Mouse (Mus musculus) hindbrain, embryonic 15.5 days (tissue): Measurements from ENCODE around the gene Gm9972. TPM values are rescaled to one million over a fixed set of nuclear protein-coding genes. Genes with fewer than 3 reads are reported as not detected.

Experiments
- ATAC-seq: fragments of 200-750 bp; cut with Nextera tagmentation; 2 replicates; pipeline ENCODE4 v1.8.0; 2017; ENCODE audit warnings: low read depth, moderate number of reproducible peaks, moderate TSS enrichment; ENCODE audit not compliant: low FRiP score
- H3K27ac ChIP-seq: fragments of 300-500 bp; sonication (generic); replicated peaks from 2 replicates; pipeline ENCODE4 v1.5.1; 2015; ENCODE audit warnings: mild to moderate bottlenecking, inconsistent platforms
- H3K27me3 ChIP-seq: fragments of 300-500 bp; sonication (generic); 2 replicates; pipeline ENCODE4 v1.6.1; 2015; ENCODE audit warnings: control low read depth, inconsistent platforms
- H3K36me3 ChIP-seq: fragments of 300-500 bp; sonication (generic); 2 replicates; pipeline ENCODE4 v1.6.1; 2015; ENCODE audit warnings: control low read depth, inconsistent platforms
- H3K4me1 ChIP-seq: fragments of 300-500 bp; sonication (generic); replicated peaks from 2 replicates; pipeline ENCODE4 v1.6.1; 2015; ENCODE audit warnings: control low read depth, inconsistent platforms
- H3K4me2 ChIP-seq: fragments of 300-500 bp; sonication (generic); 2 replicates; pipeline ENCODE4 v1.6.1; 2015; ENCODE audit warnings: moderate library complexity, mild to moderate bottlenecking, inconsistent platforms
- H3K4me3 ChIP-seq: fragments of 300-500 bp; sonication (generic); 2 replicates; pipeline ENCODE4 v1.5.1; 2015; ENCODE audit warnings: mild to moderate bottlenecking, inconsistent platforms
- H3K9ac ChIP-seq: fragments of 300-500 bp; sonication (generic); 2 replicates; pipeline ENCODE4 v1.6.1; 2015; ENCODE audit warnings: inconsistent platforms
- H3K9me3 ChIP-seq: fragments of 300-500 bp; sonication (generic); 2 replicates; pipeline ENCODE4 v1.6.1; 2016; ENCODE audit warnings: control low read depth, inconsistent platforms
- WGBS: fragments of 180-500 bp; shearing (Covaris S2); methylation state at CpG from one replicate; pipeline ENCODE4 v1.1.7; 2015; 5-methylcytosine and 5-hydroxymethylcytosine counted together
- polyA plus RNA-seq: library from polyadenylated mRNA; unstranded; fragments of >200 nt; fragmentation: Nextera tagmentation; extraction: Ambion mirVana; gene quantifications from 2 replicates; pipeline ENCODE4 v1.2.1, GENCODE M21; 2015

Gm9972 gene
- polyA plus RNA-seq: not detected in 2 replicates

GRCm38 (mm10) chr11:43035446-43035845 is at the start of gene Gm9972:
Gm9972 (plus strand) TSS chr11:43035746.
- Histone ChIP-seq H3K9ac (no peak within 1 kb of the TSS), H3K36me3 (no peaks in the 10 kb centered on the region), H3K9me3 (no peaks in the 10 kb centered on the region), H3K27me3 (no peaks in the 10 kb centered on the region), H3K4me2 (no peak within 1 kb of the TSS), H3K4me1 (no peaks in the 10 kb centered on the region), H3K27ac (no peak within 1 kb of the TSS), H3K4me3 (no peak within 1 kb of the TSS)
- ATAC-seq: no peak

- ATAC-seq: no peak
- Histone ChIP-seq H3K4me3 (no peak overlapping the region), H3K27me3 (no peaks in the 10 kb centered on the region), H3K9me3 (no peaks in the 10 kb centered on the region), H3K4me1 (no peaks in the 10 kb centered on the region), H3K36me3 (no peaks in the 10 kb centered on the region), H3K9ac (no peak overlapping the region), H3K4me2 (no peak overlapping the region), H3K27ac (no peak overlapping the region)
- WGBS: 64% methylated on average over 3 of the region's 3 CpGs
These were observed 36.4 kb upstream of the Gm9972 start for GRCm38 (mm10) chr11:42999188-42999587.

- no peak overlapping the region for H3K27ac ChIP-seq
- WGBS: 67% methylated on average over 2 of the region's 2 CpGs
These were observed 23.6 kb upstream of the Gm9972 start for GRCm38 (mm10) chr11:43011941-43012340.

GRCm38 (mm10) chr11:43012980-43013379 is 22.6 kb upstream of the Gm9972 start:
- Histone ChIP-seq H3K27me3 (no peaks in the 10 kb centered on the region), H3K27ac (0 out of 2 replicates have a peak overlapping the region, but pooled peaks have one; percentile 24), H3K9ac (no peak overlapping the region), H3K4me1 (no peaks in the 10 kb centered on the region), H3K4me2 (no peak overlapping the region), H3K9me3 (no peaks in the 10 kb centered on the region), H3K4me3 (no peak overlapping the region), H3K36me3 (no peaks in the 10 kb centered on the region)
- ATAC-seq: no peak
- 55% methylated on average over 4 of the region's 4 CpGs for WGBS

More at GRCm38 (mm10) chr11:43011941-43012340, 23.6 kb upstream of the Gm9972 start:
- no peaks in the 10 kb centered on the region for H3K4me1 ChIP-seq
- no peak overlapping the region for H3K4me3 ChIP-seq
- H3K9ac ChIP-seq: no peak overlapping the region
- H3K9me3 ChIP-seq: no peaks in the 10 kb centered on the region
- H3K36me3 ChIP-seq: no peaks in the 10 kb centered on the region
- no peak overlapping the region for H3K4me2 ChIP-seq
- ATAC-seq: no peak
- no peaks in the 10 kb centered on the region for H3K27me3 ChIP-seq

- H3K4me2 ChIP-seq: no peak overlapping the region
- H3K9ac ChIP-seq: no peak overlapping the region
- H3K36me3 ChIP-seq: no peaks in the 10 kb centered on the region
- no peak overlapping the region for H3K4me3 ChIP-seq
- no peaks in the 10 kb centered on the region for H3K27me3 ChIP-seq
- no peaks in the 10 kb centered on the region for H3K9me3 ChIP-seq
- H3K4me1 ChIP-seq: no peaks in the 10 kb centered on the region
- H3K27ac ChIP-seq: no peak overlapping the region
- no peak for ATAC-seq
These were observed 12.3 kb upstream of the Gm9972 start for GRCm38 (mm10) chr11:43023109-43023688.

GRCm38 (mm10) chr11:43029813-43030212 is 5.7 kb upstream of the Gm9972 start:
- Histone ChIP-seq H3K4me2 (no peak overlapping the region), H3K4me1 (no peaks in the 10 kb centered on the region), H3K27me3 (no peaks in the 10 kb centered on the region), H3K27ac (no peak overlapping the region), H3K36me3 (no peaks in the 10 kb centered on the region), H3K9me3 (no peaks in the 10 kb centered on the region), H3K4me3 (no peak overlapping the region), H3K9ac (no peak overlapping the region)
- WGBS: 78% methylated on average over 1 of the region's 1 CpGs
- ATAC-seq: no peak

- no peak for ATAC-seq
- WGBS: 79% methylated on average over 4 of the region's 4 CpGs
These were observed 3.4 kb upstream of the Gm9972 start for GRCm38 (mm10) chr11:43032141-43032540.

GRCm38 (mm10) chr11:43045871-43046548 is 10.5 kb downstream of the Gm9972 start:
- Histone ChIP-seq H3K9ac (no peak overlapping the region), H3K4me1 (no peaks in the 10 kb centered on the region), H3K27me3 (no peaks in the 10 kb centered on the region), H3K9me3 (no peaks in the 10 kb centered on the region), H3K4me3 (no peak overlapping the region), H3K4me2 (no peak overlapping the region), H3K27ac (no peak overlapping the region), H3K36me3 (no peaks in the 10 kb centered on the region)
- WGBS: 85% methylated on average over 3 of the region's 3 CpGs
- ATAC-seq: no peak

More at GRCm38 (mm10) chr11:43032141-43032540, 3.4 kb upstream of the Gm9972 start:
- Histone ChIP-seq H3K36me3 (no peaks in the 10 kb centered on the region), H3K27ac (no peak overlapping the region), H3K9ac (no peak overlapping the region), H3K27me3 (no peaks in the 10 kb centered on the region), H3K4me3 (no peak overlapping the region), H3K4me1 (no peaks in the 10 kb centered on the region), H3K4me2 (no peak overlapping the region), H3K9me3 (no peaks in the 10 kb centered on the region)

- H3K27ac ChIP-seq: no peak overlapping the region
These were observed 13.8 kb downstream of the Gm9972 start for GRCm38 (mm10) chr11:43049363-43049762.

GRCm38 (mm10) chr11:43054972-43055371 is 19.4 kb downstream of the Gm9972 start:
- Histone ChIP-seq H3K27ac (no peak overlapping the region), H3K4me2 (no peak overlapping the region), H3K9ac (no peak overlapping the region), H3K4me3 (no peak overlapping the region), H3K36me3 (no peaks in the 10 kb centered on the region), H3K9me3 (no peaks in the 10 kb centered on the region), H3K27me3 (no peaks in the 10 kb centered on the region), H3K4me1 (peaks cover 4% of the 10 kb centered on the region; the same call in 1 of the 2 replicates)
- no peak for ATAC-seq
- 87% methylated on average over 5 of the region's 5 CpGs for WGBS

More at GRCm38 (mm10) chr11:43049363-43049762, 13.8 kb downstream of the Gm9972 start:
- no peaks in the 10 kb centered on the region for H3K9me3 ChIP-seq
- H3K4me2 ChIP-seq: no peak overlapping the region
- H3K27me3 ChIP-seq: no peaks in the 10 kb centered on the region
- no peak overlapping the region for H3K4me3 ChIP-seq
- no peak for ATAC-seq
- H3K4me1 ChIP-seq: no peaks in the 10 kb centered on the region
- H3K9ac ChIP-seq: no peak overlapping the region
- 52% methylated on average over 1 of the region's 1 CpGs for WGBS
- no peaks in the 10 kb centered on the region for H3K36me3 ChIP-seq

- ATAC-seq: no peak
- no peak overlapping the region for H3K27ac ChIP-seq
- H3K4me1 ChIP-seq: peaks cover 4% of the 10 kb centered on the region; the same call in 1 of the 2 replicates
- 22% methylated on average over 5 of the region's 5 CpGs for WGBS
- H3K9ac ChIP-seq: no peak overlapping the region
- no peaks in the 10 kb centered on the region for H3K27me3 ChIP-seq
- no peak overlapping the region for H3K4me2 ChIP-seq
- H3K4me3 ChIP-seq: no peak overlapping the region
- H3K9me3 ChIP-seq: no peaks in the 10 kb centered on the region
- H3K36me3 ChIP-seq: no peaks in the 10 kb centered on the region
These were observed 24.0 kb downstream of the Gm9972 start for GRCm38 (mm10) chr11:43059437-43059970.

- Histone ChIP-seq H3K36me3 (no peaks in the 10 kb centered on the region), H3K9me3 (no peaks in the 10 kb centered on the region), H3K9ac (no peak overlapping the region), H3K4me3 (no peak overlapping the region), H3K27ac (no peak overlapping the region), H3K27me3 (no peaks in the 10 kb centered on the region), H3K4me2 (no peak overlapping the region), H3K4me1 (peaks cover 4% of the 10 kb centered on the region; the same call in 1 of the 2 replicates)
- no peak for ATAC-seq
- 51% methylated on average over 3 of the region's 3 CpGs for WGBS
These were observed 26.7 kb downstream of the Gm9972 start for GRCm38 (mm10) chr11:43062286-43062685.
